Mouse (Mus musculus): ENCODE data around the gene Tdp2. TPM values are rescaled to one million over a fixed set of nuclear protein-coding genes. Genes with fewer than 3 reads are reported as not detected.
"Not testable (repeated sequence)": the region's sequence is repeated elsewhere in the genome, so short reads cannot be mapped to it uniquely, and the experiment has no call there.

Tdp2 gene
- polyA plus RNA-seq, 1 experiment from 2014 or later = 74.3 TPM

- no peak overlapping the region for H3K4me3 ChIP-seq (replicated peaks)
- H3K4me1 ChIP-seq (replicated peaks) = no peaks in the 10 kb centered on the region
- H3K27me3 ChIP-seq = no peaks in the 10 kb centered on the region
- no peak overlapping the region for H3K4me2 ChIP-seq
- no peaks in the 10 kb centered on the region for H3K36me3 ChIP-seq
- H3K9ac ChIP-seq (replicated peaks) = no peak overlapping the region
- no peak overlapping the region for H3K27ac ChIP-seq
- WGBS = 91% methylated on average over 7 of the region's 7 CpGs
- no peak for ATAC-seq (ENCODE audit: insufficient number of reproducible peaks, insufficient read depth, low FRiP score, low TSS enrichment, low read depth)
- H3K9me3 ChIP-seq = no peaks in the 10 kb centered on the region
These were observed 5.4 kb upstream of the Tdp2 start for GRCm38 (mm10) chr13:24826116-24826515.

- Histone ChIP-seq H3K9me3 (no peaks in the 10 kb centered on the region), H3K9ac (replicated peaks) (peak overlapping the region; percentile 91), H3K4me2 (peak overlapping the region; percentile 75), H3K27ac (peak overlapping the region; percentile 83), H3K36me3 (0 out of 2 replicates have a peak, but pooled peaks cover 8% of the 10 kb centered on the region), H3K4me1 (replicated peaks) (peaks cover 22% of the 10 kb centered on the region), H3K27me3 (no peaks in the 10 kb centered on the region), H3K4me3 (replicated peaks) (peak overlapping the region; percentile 95)
- WGBS = 4% methylated on average over 20 of the region's 20 CpGs
- no peak for ATAC-seq (ENCODE audit: insufficient number of reproducible peaks, insufficient read depth, low FRiP score, low TSS enrichment, low read depth)
These were observed 625 bp upstream of the Tdp2 start for GRCm38 (mm10) chr13:24830756-24831352.

GRCm38 (mm10) chr13:24832131-24832810, 792 bp downstream of the Tdp2 start:
- 4% methylated on average over 21 of the region's 21 CpGs for WGBS
- peak overlapping the region; percentile 75 for H3K4me2 ChIP-seq
- no peak for ATAC-seq (ENCODE audit: insufficient number of reproducible peaks, insufficient read depth, low FRiP score, low TSS enrichment, low read depth)
- H3K36me3 ChIP-seq = peaks cover 11% of the 10 kb centered on the region; the same call in 1 of the 2 replicates
- H3K9ac ChIP-seq (replicated peaks) = peak overlapping the region; percentile 91
- H3K4me3 ChIP-seq (replicated peaks) = peak overlapping the region; percentile 95
- peak overlapping the region; percentile 95 for H3K27ac ChIP-seq
- no peaks in the 10 kb centered on the region for H3K27me3 ChIP-seq
- H3K9me3 ChIP-seq = no peaks in the 10 kb centered on the region
- peaks cover 28% of the 10 kb centered on the region for H3K4me1 ChIP-seq (replicated peaks)

GRCm38 (mm10) chr13:24832811-24833155, 1.3 kb downstream of the Tdp2 start:
- H3K9ac ChIP-seq (replicated peaks) = peak overlapping the region; percentile 91
- WGBS = 75% methylated on average over 2 of the region's 2 CpGs
- ATAC-seq (ENCODE audit: insufficient number of reproducible peaks, insufficient read depth, low FRiP score, low TSS enrichment, low read depth) = no peak
- no peaks in the 10 kb centered on the region for H3K9me3 ChIP-seq
- no peaks in the 10 kb centered on the region for H3K27me3 ChIP-seq
- peaks cover 13% of the 10 kb centered on the region; the same call in 1 of the 2 replicates for H3K36me3 ChIP-seq
- peak overlapping the region; percentile 75 for H3K4me2 ChIP-seq
- H3K4me1 ChIP-seq (replicated peaks) = peaks cover 28% of the 10 kb centered on the region
- no peak overlapping the region for H3K27ac ChIP-seq
- peak overlapping the region; percentile 95 for H3K4me3 ChIP-seq (replicated peaks)

GRCm38 (mm10) chr13:24837765-24838164, 6.3 kb downstream of the Tdp2 start:
- not testable (repeated sequence) for H3K4me2 ChIP-seq; H3K27me3 ChIP-seq; H3K4me3 ChIP-seq (replicated peaks); H3K9ac ChIP-seq (replicated peaks); ATAC-seq (ENCODE audit: insufficient number of reproducible peaks, insufficient read depth, low FRiP score, low TSS enrichment, low read depth); H3K9me3 ChIP-seq; H3K27ac ChIP-seq
- WGBS = 92% methylated on average over 8 of the region's 8 CpGs
- peaks cover 23% of the 10 kb centered on the region for H3K4me1 ChIP-seq (replicated peaks)
- peaks cover 42% of the 10 kb centered on the region for H3K36me3 ChIP-seq

- Histone ChIP-seq H3K27me3 (no peaks in the 10 kb centered on the region), H3K4me1 (replicated peaks) (peaks cover 10% of the 10 kb centered on the region; the same call in 1 of the 2 replicates), H3K9me3 (no peaks in the 10 kb centered on the region), H3K4me3 (replicated peaks) (no peak overlapping the region), H3K27ac (no peak overlapping the region), H3K36me3 (peaks cover 42% of the 10 kb centered on the region), H3K9ac (replicated peaks) (no peak overlapping the region), H3K4me2 (no peak overlapping the region)
- ATAC-seq (ENCODE audit: insufficient number of reproducible peaks, insufficient read depth, low FRiP score, low TSS enrichment, low read depth) = no peak
- WGBS = 84% methylated on average over 3 of the region's 3 CpGs
These were observed 8.4 kb downstream of the Tdp2 start for GRCm38 (mm10) chr13:24839831-24840230.

DNA sequence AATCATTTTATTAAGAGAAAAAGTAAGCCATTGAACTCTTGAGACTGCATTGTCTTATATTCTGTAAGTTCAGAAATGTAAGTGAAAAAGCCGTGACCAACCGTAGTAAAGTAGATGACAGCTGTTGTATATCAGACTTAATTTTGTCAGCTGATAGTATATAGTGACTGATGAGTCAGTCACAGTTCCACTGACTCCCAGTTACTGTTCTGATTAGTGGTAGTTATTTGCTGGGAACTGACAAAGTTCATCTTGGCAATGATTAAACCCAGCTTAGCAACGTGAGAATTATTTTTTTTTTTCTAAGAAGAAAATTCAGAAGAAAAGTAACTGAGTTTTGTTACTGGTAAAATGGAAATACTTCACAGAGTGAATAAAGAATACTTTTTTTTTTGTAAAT, 10.2 kb downstream of the Tdp2 start:
- Histone ChIP-seq H3K4me3 (replicated peaks) (no peak overlapping the region), H3K27ac (no peak overlapping the region), H3K4me2 (no peak overlapping the region), H3K9ac (replicated peaks) (no peak overlapping the region), H3K36me3 (peaks cover 34% of the 10 kb centered on the region), H3K4me1 (replicated peaks) (peaks cover 9% of the 10 kb centered on the region; the same call in 1 of the 2 replicates), H3K9me3 (no peaks in the 10 kb centered on the region), H3K27me3 (no peaks in the 10 kb centered on the region)
- no peak for ATAC-seq (ENCODE audit: insufficient number of reproducible peaks, insufficient read depth, low FRiP score, low TSS enrichment, low read depth)
- WGBS = 82% methylated on average over 3 of the region's 3 CpGs

DNA sequence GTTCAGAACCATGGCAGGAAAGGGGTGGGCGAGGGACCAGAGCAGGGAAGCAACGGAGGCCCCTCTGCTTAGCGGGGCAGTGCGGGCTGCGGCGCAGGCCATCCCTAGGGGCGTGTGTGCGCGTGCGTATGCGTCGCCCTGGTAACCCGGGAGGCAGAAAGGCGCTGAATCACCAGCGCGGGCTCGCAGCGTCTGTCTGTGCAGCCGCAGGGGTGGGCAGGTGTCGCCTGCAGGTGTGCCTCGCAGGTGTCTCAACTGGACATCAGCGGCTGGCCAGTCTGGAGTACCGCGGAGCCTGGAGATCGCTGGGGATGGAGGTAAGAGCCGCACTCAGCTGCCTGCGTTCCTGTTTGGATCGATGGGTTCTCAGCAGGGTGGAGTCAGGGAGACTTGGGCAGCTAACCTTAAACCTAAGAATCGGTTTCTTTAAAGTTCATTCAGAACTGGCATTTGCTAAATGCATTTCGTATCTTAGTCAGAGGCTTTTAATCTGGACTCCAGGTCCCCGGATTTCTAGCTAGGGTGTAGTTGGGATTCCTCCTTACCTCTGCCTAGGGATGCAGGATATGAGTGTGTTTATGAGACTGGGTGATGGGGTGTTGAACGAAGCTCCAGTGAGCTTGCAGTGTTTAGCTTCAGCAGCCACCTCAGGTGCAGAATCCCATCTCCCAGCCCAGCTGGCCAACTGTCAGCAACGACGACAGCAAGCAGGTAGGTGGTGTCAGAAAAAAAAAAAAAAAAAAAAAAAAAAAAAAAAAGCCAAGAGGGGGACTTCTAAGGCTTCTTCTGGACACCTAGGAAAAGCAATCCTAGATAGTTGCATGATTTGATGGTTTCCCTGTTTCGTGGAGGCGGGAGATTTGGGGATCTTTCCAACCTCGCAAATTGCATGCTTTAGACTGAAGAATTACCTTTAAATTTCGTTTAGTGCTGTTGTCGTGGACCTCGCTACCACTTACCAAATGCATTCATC, 13.8 kb downstream of the Tdp2 start, which contains the start of gene D130043K22Rik:
D130043K22Rik (plus strand) TSS at position 153 of the 973 bp plus-strand sequence.
- WGBS = 13% methylated on average over 40 of the region's 40 CpGs
- Histone ChIP-seq H3K9me3 (no peaks in the 10 kb centered on the region), H3K4me2 (peak within 1 kb of the TSS; percentile 91), H3K4me1 (replicated peaks) (peaks cover 9% of the 10 kb centered on the region; the same call in 1 of the 2 replicates), H3K4me3 (replicated peaks) (peak within 1 kb of the TSS; percentile 47), H3K27ac (no peak within 1 kb of the TSS), H3K9ac (replicated peaks) (peak within 1 kb of the TSS; percentile 48), H3K27me3 (no peaks in the 10 kb centered on the region), H3K36me3 (peaks cover 14% of the 10 kb centered on the region)
- peak; percentile 71; the same call in 1 of the 2 replicates for ATAC-seq (ENCODE audit: insufficient number of reproducible peaks, insufficient read depth, low FRiP score, low TSS enrichment, low read depth)

- Histone ChIP-seq H3K27me3 (no peaks in the 10 kb centered on the region), H3K4me2 (no peak overlapping the region), H3K4me1 (replicated peaks) (peaks cover 9% of the 10 kb centered on the region; the same call in 1 of the 2 replicates), H3K9ac (replicated peaks) (no peak overlapping the region), H3K9me3 (no peaks in the 10 kb centered on the region), H3K4me3 (replicated peaks) (no peak overlapping the region), H3K36me3 (no peaks in the 10 kb centered on the region), H3K27ac (no peak overlapping the region)
- ATAC-seq (ENCODE audit: insufficient number of reproducible peaks, insufficient read depth, low FRiP score, low TSS enrichment, low read depth) = no peak
- WGBS = 69% methylated on average over 4 of the region's 4 CpGs
These were observed 17.8 kb downstream of the Tdp2 start for GRCm38 (mm10) chr13:24849318-24849717.

- ATAC-seq (ENCODE audit: insufficient number of reproducible peaks, insufficient read depth, low FRiP score, low TSS enrichment, low read depth) = no peak
- Histone ChIP-seq H3K9ac (replicated peaks) (no peak overlapping the region), H3K4me3 (replicated peaks) (no peak overlapping the region), H3K9me3 (no peaks in the 10 kb centered on the region), H3K4me2 (no peak overlapping the region), H3K27ac (no peak overlapping the region), H3K4me1 (replicated peaks) (no peaks in the 10 kb centered on the region; the same call in 1 of the 2 replicates), H3K36me3 (no peaks in the 10 kb centered on the region), H3K27me3 (no peaks in the 10 kb centered on the region)
- WGBS = 79% methylated on average over 2 of the region's 2 CpGs
These were observed 20.5 kb downstream of the Tdp2 start for GRCm38 (mm10) chr13:24851989-24852388.

- no peak overlapping the region for H3K9ac ChIP-seq (replicated peaks)
- no peak overlapping the region for H3K27ac ChIP-seq
- H3K4me1 ChIP-seq (replicated peaks) = no peaks in the 10 kb centered on the region; the same call in 1 of the 2 replicates
- no peak overlapping the region for H3K4me2 ChIP-seq
- no peak for ATAC-seq (ENCODE audit: insufficient number of reproducible peaks, insufficient read depth, low FRiP score, low TSS enrichment, low read depth)
- no peaks in the 10 kb centered on the region for H3K27me3 ChIP-seq
- 85% methylated on average over 3 of the region's 3 CpGs for WGBS
- no peaks in the 10 kb centered on the region for H3K9me3 ChIP-seq
- no peaks in the 10 kb centered on the region for H3K36me3 ChIP-seq
- H3K4me3 ChIP-seq (replicated peaks) = no peak overlapping the region
These were observed 21.1 kb downstream of the Tdp2 start for GRCm38 (mm10) chr13:24852570-24852969.
